Mouse (Mus musculus): ENCODE data around the gene Laptm5. TPM values are rescaled to one million over a fixed set of nuclear protein-coding genes. Genes with fewer than 3 reads are reported as not detected.

Gene Laptm5
- polyA plus RNA-seq, 1 experiment: 1,910 TPM

- Histone ChIP-seq H3K4me3 (ENCODE audit: insufficient read depth, low read length) (no peak overlapping the region), H3K4me1 (ENCODE audit: control insufficient read depth, insufficient read depth, low read length) (peaks cover 22% of the 10 kb centered on the region), H3K27ac (ENCODE audit: insufficient read depth, low read depth, low read length) (no peak overlapping the region)
- TF ChIP-seq CTCF (IDR thresholded peaks at IDR 0.05; ENCODE audit: low read depth, low read length) (peak; percentile 76), POLR2A (IDR thresholded peaks at IDR 0.05; ENCODE audit: borderline replicate concordance, low read depth, low read length) (no peak)
These were observed 16.6 kb upstream of the Laptm5 start for GRCm38 (mm10) chr4:130896372-130896771.

DNA sequence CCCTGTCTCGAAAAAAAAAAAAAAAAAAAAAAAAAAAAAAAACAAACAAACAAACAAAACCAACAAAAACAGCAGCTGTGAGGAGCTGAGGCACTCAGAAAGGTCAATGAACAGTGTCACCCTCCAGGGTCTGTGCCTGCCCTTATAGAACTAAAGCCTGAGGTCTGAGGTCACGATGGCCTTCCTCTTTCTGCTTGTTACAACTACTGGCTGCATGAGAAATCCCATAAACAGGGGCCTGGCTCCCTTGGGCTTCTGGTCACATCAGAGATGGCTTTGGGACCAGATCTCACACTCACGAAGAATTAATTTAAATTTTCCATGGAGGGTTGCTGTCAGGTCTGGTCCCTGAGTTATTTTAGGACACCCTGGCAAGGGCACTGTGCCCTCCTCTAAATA is 13.5 kb upstream of the Laptm5 start:
- TF ChIP-seq POLR2A (IDR thresholded peaks at IDR 0.05; ENCODE audit: borderline replicate concordance, low read depth, low read length): no peak
- no peak for TF ChIP-seq CTCF (IDR thresholded peaks at IDR 0.05; ENCODE audit: low read depth, low read length)
- Histone ChIP-seq H3K27ac (ENCODE audit: insufficient read depth, low read depth, low read length) (peak overlapping the region; percentile 60), H3K4me1 (ENCODE audit: control insufficient read depth, insufficient read depth, low read length) (peaks cover 38% of the 10 kb centered on the region), H3K4me3 (ENCODE audit: insufficient read depth, low read length) (no peak overlapping the region)

DNA sequence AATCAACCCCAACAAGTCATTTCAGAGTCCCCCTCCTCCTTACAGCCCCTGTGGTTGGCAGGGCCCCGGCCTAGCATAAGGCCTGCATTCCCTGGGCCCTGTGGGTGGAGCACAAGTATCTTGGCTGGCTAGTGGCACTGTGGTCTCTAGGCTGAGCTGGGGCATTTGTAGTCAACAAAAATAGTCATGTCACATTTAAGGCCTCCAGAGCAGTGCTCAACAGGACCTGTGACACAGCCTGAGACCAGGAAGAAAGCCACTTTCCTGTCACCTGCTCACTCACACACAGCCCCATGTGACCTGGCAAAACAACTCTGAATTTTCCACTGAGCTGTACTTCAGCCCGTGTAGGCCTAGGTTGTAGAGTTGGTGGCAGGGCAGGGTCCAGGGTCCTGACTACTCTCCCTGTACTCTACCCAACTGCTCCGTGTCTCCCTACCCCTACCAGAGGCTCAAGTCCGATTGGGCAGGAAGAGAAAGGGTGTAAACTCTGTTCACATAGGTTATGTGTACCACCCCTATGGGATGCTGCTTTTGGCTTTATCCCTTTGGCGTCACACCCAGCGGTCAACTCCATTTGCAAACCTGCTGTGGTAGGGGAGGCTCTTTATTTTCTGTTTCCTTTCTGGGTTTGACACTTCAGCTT is 13.0 kb upstream of the Laptm5 start:
- Histone ChIP-seq H3K4me1 (ENCODE audit: control insufficient read depth, insufficient read depth, low read length) (peaks cover 38% of the 10 kb centered on the region), H3K4me3 (ENCODE audit: insufficient read depth, low read length) (no peak overlapping the region)
- TF ChIP-seq POLR2A (IDR thresholded peaks at IDR 0.05; ENCODE audit: borderline replicate concordance, low read depth, low read length) (no peak), CTCF (IDR thresholded peaks at IDR 0.05; ENCODE audit: low read depth, low read length) (0 out of 2 replicates have a peak, but pooled peaks have one; percentile 4)

GRCm38 (mm10) chr4:130900746-130901145 is 12.2 kb upstream of the Laptm5 start:
- peaks cover 38% of the 10 kb centered on the region for H3K4me1 ChIP-seq (ENCODE audit: control insufficient read depth, insufficient read depth, low read length)
- no peak overlapping the region for H3K4me3 ChIP-seq (ENCODE audit: insufficient read depth, low read length)
- H3K27ac ChIP-seq (ENCODE audit: insufficient read depth, low read depth, low read length): no peak overlapping the region
- no peak for TF ChIP-seq CTCF (IDR thresholded peaks at IDR 0.05; ENCODE audit: low read depth, low read length)
- no peak for TF ChIP-seq POLR2A (IDR thresholded peaks at IDR 0.05; ENCODE audit: borderline replicate concordance, low read depth, low read length)

More for the DNA sequence above, 13.0 kb upstream of the Laptm5 start:
- peak overlapping the region; percentile 60 for H3K27ac ChIP-seq (ENCODE audit: insufficient read depth, low read depth, low read length)

- TF ChIP-seq CTCF (IDR thresholded peaks at IDR 0.05; ENCODE audit: low read depth, low read length): no peak
- TF ChIP-seq POLR2A (IDR thresholded peaks at IDR 0.05; ENCODE audit: borderline replicate concordance, low read depth, low read length): no peak
- Histone ChIP-seq H3K27ac (ENCODE audit: insufficient read depth, low read depth, low read length) (peak overlapping the region; percentile 80), H3K4me3 (ENCODE audit: insufficient read depth, low read length) (no peak overlapping the region), H3K4me1 (ENCODE audit: control insufficient read depth, insufficient read depth, low read length) (peaks cover 38% of the 10 kb centered on the region)
These were observed 10.6 kb upstream of the Laptm5 start for GRCm38 (mm10) chr4:130902289-130902781.

DNA sequence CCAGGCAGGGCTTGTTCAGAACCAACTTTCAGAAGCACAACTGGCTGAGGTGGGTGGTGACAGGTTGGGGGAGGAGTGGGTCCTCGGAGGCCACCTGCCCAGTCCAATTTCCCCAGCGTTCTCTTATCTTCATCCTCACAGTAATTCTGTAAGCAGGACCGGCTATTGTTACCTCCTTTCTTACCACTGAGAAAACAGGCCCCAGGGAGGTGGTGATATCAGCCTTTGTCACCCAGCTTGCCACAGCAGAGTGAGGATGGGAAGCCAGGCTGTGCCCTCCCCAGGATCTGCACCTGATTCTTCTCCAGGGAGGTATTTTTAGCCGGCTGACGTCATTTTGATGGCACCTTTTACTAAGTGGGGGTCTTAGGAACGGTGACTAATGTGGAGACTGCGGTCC is 7.9 kb upstream of the Laptm5 start:
- Histone ChIP-seq H3K4me1 (ENCODE audit: control insufficient read depth, insufficient read depth, low read length) (peaks cover 27% of the 10 kb centered on the region), H3K4me3 (ENCODE audit: insufficient read depth, low read length) (no peak overlapping the region), H3K27ac (ENCODE audit: insufficient read depth, low read depth, low read length) (no peak overlapping the region)
- TF ChIP-seq CTCF (IDR thresholded peaks at IDR 0.05; ENCODE audit: low read depth, low read length) (no peak), POLR2A (IDR thresholded peaks at IDR 0.05; ENCODE audit: borderline replicate concordance, low read depth, low read length) (no peak)

DNA sequence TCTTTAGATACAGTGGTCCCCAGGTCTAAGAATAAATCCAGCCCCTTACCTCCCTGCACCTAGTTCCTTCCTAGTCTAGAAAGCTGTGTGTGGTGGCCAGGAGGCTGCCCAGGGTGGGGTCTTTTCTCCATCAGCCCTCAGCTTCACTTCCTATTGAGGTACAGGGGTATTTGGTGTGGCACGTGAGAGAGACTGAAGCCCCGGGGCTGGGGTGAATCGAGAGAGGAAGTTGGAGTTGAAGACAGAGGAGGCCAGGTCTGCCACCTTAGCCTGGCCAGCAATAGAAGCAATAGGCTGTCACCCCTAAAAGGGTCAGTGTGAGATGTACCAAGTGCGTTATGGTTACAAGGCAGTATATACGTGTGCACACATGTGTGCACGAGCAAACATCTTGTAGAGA is 7.0 kb upstream of the Laptm5 start:
- Histone ChIP-seq H3K4me1 (ENCODE audit: control insufficient read depth, insufficient read depth, low read length) (peaks cover 24% of the 10 kb centered on the region), H3K27ac (ENCODE audit: insufficient read depth, low read depth, low read length) (no peak overlapping the region), H3K4me3 (ENCODE audit: insufficient read depth, low read length) (no peak overlapping the region)
- TF ChIP-seq CTCF (IDR thresholded peaks at IDR 0.05; ENCODE audit: low read depth, low read length): no peak
- TF ChIP-seq POLR2A (IDR thresholded peaks at IDR 0.05; ENCODE audit: borderline replicate concordance, low read depth, low read length): no peak

GRCm38 (mm10) chr4:130906296-130906695 is 6.6 kb upstream of the Laptm5 start:
- no peak overlapping the region for H3K27ac ChIP-seq (ENCODE audit: insufficient read depth, low read depth, low read length)
- H3K4me1 ChIP-seq (ENCODE audit: control insufficient read depth, insufficient read depth, low read length): peaks cover 20% of the 10 kb centered on the region
- TF ChIP-seq CTCF (IDR thresholded peaks at IDR 0.05; ENCODE audit: low read depth, low read length) (no peak), POLR2A (IDR thresholded peaks at IDR 0.05; ENCODE audit: borderline replicate concordance, low read depth, low read length) (no peak)
- no peak overlapping the region for H3K4me3 ChIP-seq (ENCODE audit: insufficient read depth, low read length)

DNA sequence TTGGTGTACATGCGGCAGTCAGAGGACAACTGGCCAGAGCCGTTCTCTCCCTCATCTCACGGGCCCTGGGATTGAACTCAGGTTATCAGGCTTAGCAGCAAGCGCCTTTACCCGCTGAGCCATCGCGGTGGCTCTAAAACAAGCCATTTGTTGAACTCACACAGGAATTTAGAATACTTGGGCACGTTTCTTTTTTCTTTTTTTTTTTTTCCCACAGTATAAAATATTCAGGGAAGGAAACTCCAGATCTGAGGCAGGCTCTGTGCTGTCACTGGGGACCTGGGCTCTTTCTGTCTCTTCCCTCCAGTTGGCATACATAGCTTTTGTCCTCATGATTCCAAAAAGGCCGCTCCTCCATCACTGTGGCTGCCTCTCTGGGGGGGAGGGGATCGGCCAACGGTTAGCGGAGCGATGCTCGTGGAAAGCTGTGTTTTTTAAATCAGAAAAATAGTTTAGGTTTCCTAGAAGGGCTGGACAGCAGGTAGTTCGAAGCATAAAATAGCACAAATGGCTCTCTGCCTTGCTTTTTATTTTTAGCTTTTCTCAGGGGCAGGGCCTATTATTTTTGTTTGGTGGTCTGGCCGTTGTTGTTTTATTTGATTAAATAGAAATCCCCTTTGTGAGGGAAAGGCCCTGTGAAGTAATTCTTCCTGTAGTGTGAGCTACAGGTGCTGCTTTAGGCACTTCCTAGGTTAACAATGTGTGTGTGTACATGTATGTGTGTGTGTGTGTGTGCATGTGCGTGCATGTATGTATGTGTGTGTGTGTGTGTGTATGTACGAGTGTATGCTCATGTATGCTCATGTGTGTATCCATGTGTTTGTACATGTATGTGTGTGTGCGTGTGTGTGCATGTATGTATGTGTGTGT is 5.5 kb upstream of the Laptm5 start:
- Histone ChIP-seq H3K4me1 (ENCODE audit: control insufficient read depth, insufficient read depth, low read length) (peaks cover 20% of the 10 kb centered on the region), H3K4me3 (ENCODE audit: insufficient read depth, low read length) (no peak overlapping the region), H3K27ac (ENCODE audit: insufficient read depth, low read depth, low read length) (no peak overlapping the region)
- no peak for TF ChIP-seq POLR2A (IDR thresholded peaks at IDR 0.05; ENCODE audit: borderline replicate concordance, low read depth, low read length)
- TF ChIP-seq CTCF (IDR thresholded peaks at IDR 0.05; ENCODE audit: low read depth, low read length): no peak

DNA sequence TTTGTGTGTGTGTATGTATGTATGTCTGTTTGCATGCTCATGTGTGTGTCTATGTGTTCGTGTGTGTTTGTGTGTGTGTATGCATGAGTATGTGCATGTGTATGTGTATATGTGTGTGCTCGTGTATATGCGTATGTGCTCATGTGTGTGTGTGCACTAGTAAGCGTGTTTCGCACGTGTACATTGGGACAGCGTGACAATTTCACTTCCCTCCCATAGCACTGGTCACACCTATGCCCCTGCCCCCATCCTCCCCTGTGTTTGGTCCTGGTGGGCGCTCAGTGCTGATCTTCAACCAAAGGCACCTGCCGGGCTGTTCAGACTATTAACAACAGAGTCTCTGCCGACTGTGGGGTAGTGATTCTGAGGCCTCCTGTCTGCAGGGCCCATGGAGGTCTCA is 4.8 kb upstream of the Laptm5 start:
- no peak overlapping the region for H3K4me3 ChIP-seq (ENCODE audit: insufficient read depth, low read length)
- peaks cover 17% of the 10 kb centered on the region for H3K4me1 ChIP-seq (ENCODE audit: control insufficient read depth, insufficient read depth, low read length)
- H3K27ac ChIP-seq (ENCODE audit: insufficient read depth, low read depth, low read length): no peak overlapping the region
- TF ChIP-seq POLR2A (IDR thresholded peaks at IDR 0.05; ENCODE audit: borderline replicate concordance, low read depth, low read length) (no peak), CTCF (IDR thresholded peaks at IDR 0.05; ENCODE audit: low read depth, low read length) (no peak)
